Mouse (Mus musculus) adrenal gland, adult 18-20 months (tissue): ENCODE data around the gene Prickle3. TPM values are rescaled to one million over a fixed set of nuclear protein-coding genes. Genes with fewer than 3 reads are reported as not detected.
A peak's percentile ranks its signal among the peaks of the same experiment; 100 is the strongest.
"Not testable (repeated sequence)": the region's sequence is repeated elsewhere in the genome, so short reads cannot be mapped to it uniquely, and the experiment has no call there.

Experiments
- DNase-seq, 2 experiments: peaks; one replicate each; pipeline ENCODE4 v3.0.0; 2021 to 2022; ENCODE audit warnings: low spot score in 2 of 2
- total RNA-seq, 2 experiments: library from RNA; stranded (reverse); gene quantifications; 1 replicate in 1 of 2; 2 replicates in 1 of 2; pipeline ENCODE4 v1.2.3; 2021

The Prickle3 gene
- total RNA-seq, 2 experiments from 2014 or later, result 8.8 to 11.7 TPM

DNA sequence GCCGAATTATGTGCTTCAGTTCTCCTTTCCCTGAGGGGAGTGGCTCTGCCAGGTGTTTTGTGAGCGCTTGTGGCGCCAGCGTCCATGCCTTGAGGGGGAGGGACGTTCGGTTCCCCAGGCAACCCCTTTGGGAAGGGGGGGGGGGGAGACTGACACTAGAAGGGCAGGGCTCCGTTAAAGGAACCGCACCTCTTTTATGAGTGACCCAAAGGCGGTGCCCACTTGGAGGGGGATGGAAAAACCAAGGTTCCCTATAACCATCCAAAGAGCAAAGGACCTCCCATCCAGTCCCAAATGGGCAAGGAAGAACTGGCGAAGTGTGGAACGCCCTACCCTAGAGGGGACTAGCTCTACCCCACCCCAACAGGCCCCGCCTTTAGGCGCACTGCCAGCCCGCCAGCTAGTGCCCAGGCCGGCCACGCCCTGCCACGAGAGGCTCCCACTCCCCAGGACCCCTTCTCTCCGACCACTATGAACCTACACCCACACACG lies 13.4 kb downstream of the Prickle3 start:
- peak; percentile 57 to 61 for DNase-seq

DNA sequence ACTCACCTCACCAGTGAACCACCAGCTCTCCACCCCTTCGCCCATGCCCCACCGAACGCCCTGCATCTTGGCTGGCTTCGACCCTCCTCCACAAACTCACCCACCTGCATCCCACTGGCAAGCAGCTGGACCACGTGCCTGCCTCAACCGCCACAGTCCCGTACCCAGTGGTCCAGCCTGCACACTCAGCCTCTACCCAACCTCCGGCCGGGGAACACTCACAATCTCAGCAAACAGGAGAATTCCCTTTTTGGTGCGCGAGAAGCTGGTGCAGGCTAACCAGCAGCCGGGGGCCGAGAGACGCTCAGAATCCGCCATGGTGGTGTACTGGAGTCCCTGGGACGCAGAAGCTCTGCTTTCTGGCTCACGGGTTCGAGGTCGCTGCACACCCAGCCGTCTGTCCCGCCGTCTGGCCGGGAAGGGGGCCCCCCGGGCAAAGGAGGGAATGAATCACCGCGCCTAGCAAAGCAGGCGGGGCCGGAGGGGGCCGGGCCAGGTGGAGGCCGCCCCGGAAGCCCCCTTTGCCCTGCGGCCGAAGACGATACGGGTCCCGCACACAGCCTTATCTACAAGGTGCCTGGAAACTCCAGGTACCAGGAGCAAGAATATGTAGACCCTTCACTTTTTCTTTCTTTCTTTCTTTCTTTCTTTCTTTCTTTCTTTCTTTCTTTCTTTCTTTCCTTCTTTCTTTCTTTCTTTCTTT lies 14.0 kb downstream of the Prickle3 start, which contains the start of gene Plp2:
Gene Plp2, minus strand, starts transcription at position 470 of the 703 bp plus-strand sequence.
- DNase-seq, result peak; percentile 52 to 56

DNA sequence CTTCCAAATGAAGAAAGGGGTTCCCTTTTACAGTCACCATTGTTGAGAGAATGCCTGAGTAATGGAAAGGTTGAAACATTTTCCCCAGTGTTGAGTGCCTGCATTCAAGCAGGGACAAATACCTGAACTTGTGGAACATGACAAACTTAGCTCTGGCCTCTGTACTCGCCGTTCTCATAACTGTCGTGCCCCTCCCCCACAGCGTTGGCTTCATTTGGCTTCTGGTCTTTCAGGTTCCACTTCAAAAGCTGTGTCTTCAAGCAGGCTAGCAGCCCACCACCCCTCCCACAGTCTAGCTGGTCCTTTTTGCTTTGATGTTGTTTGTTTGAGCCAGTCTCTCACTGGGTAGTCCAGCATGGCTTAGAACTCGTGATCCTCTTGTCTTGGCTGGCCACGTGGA lies 15.7 kb downstream of the Prickle3 start:
- DNase-seq, result no peak

DNA sequence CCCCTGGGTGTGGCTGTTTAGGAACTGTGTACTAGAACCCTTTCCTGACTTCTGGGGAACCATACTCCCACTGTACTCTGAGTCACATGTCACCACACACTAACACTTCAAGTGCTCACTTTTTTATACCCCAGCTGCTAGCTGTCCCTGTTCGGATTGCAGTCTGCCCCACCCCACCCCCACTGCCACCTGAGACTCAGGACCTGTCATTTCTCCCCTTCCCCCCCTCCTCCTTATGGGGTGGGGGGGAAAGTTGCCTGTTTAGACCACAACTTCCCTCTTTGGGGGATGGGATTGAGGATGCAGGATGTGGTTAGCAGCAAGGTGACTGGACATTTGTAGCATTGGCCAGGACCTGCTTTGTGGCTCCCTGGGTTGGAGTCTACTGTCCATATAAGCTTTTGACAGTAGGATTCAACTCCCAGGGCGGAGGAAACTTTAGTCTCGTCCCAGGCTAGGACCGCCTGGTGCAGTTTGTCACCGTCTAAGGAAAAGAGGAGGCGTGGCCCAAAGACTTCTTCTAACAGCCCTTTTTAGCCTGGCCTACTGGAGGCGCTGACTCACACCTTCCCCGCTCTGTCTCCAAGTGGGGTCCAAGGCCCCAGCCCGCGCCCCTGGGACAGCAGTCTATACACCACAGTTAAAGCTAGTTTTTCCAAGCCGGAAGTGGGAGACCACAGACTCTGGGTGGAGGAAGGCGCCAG lies 16.7 kb downstream of the Prickle3 start:
- DNase-seq, result no peak

DNA sequence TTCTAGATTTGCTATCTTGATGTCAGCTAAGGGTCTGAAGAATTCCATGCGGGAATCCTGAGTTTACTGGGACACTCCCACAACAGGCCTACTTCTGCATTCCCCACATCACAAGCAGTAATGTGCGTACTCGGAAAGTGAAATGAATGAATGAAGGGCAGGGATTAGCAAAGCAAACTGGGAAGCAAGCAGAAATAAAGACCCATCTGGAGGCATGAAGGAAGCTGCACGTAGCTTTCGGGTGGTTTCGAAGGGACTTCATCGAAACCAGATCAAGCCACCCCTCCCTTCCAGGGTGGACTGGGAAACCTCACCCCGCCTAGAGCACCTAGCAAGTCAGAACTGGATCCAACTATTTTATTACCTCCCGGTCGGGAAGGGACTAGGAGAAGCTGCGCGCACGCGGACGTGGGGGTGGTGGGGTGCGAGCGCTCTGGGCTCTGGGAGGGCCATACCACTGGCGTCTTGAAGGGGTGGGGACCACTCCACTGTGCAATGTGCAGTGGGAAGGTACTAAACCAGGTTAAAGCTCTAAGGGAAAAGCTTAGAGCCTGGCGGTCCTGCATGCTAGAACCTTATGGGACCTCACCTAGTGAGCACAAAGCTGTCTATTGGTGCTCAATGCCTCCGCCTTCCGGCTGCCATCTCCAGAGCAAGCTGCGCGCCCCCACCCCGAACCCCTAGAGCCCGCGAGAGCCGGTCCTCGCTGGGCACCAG lies 17.4 kb downstream of the Prickle3 start:
- no peak for DNase-seq

DNA sequence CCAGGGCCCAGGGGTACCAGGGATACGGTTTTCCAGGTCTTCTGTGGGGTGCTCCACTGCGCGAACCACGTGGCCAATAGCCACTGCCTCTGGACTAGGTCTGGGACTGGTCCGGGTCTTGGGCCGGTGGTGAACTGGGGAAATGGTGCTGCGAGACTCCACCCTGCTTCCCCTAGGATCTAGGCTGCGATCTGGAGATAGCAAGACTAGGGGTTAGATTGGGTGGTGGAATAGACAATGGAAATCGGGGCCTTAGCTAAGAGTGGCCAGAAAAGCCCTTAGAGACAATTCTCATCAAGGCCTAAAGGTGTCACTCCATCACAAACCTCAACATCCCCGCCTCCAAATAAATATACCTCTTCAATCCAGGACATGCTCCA lies 17.9 kb downstream of the Prickle3 start:
- no peak for DNase-seq

DNA sequence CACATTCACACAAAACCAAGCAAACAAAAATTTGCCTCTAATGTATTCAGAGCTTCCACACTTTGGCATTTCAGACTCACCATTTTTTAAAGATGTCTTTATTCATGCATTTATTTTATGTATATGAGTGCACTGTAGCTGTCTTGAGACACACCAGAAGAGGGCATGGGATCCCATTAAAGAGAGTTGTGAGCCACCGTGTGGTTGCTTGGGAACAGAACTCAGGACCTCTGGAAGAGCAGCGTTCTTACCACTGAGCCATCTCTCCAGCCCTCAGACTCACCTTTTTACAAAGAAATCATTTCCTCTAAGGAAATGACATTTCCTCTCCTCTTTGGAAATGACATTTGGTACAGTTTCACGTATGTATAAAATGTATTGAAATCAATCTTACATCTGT lies 21.9 kb downstream of the Prickle3 start:
- no peak for DNase-seq

DNA sequence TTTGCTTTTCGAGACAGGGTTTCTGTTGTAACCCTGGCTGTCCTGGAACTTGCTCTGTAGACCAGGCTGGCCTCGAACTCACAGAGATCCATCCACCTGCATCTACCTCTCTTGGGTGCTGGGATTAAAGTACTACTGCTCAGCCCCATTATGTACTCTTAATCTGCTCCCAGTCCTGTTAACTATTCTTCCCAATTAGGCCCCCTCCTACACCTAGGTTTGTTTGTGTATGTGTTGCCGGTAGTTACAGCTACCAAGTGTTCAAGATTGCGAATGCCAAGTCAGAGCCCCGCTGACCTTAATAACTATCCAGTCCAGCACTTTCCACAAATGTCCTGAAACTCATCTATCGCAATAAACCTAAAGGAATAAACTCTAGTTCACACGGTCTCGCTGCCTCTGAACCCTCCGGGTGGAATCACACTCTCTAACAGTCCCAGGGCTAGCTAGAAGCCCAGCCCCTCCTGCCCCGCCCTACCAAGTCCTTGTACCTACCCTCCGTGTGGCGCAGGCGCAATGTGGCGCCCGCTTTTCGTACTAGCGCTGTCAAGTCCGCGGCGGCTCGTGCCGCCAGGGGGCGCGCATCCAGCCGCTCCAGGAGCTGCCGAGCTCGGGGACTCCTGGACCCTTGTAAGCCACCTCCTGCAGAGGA lies 22.5 kb downstream of the Prickle3 start:
- DNase-seq, result peak; percentile 86

DNA sequence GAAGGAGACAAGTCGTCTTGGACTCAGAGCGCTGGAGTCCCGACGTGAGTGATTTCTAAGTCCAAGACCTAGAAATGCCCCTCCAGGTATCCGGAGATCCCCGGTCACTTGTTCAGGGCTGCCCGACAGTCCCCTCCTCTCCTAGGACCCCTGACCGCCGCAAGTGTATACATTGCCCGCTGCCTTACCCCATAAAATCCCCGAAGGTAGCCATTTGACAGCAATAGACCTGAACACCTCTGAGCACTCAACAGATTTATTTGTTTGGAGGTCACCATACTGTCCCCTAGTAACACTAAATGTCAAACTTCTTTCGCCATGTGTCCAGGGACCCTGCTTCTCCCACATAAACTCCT lies 23.0 kb downstream of the Prickle3 start:
- no peak for DNase-seq

DNA sequence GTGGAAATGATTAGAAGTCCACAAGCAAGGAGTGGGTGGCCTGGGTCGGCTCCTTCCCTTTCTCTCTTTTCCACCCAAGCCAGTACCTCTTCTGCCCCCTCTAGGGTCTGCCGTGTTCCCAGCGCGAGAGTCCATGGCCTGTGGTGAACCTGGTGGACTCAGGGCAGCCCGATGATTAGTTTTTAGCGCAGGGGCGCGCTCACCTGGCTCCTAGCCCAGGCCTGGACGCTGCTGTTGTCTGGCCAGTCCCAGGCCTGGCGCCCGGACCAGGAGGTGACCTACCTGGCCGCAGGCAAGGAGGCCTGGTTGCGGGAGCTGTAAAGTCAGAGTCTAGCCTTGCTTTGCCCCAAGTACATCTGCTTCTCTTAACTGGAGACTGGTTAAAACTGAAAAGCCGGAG lies 23.8 kb downstream of the Prickle3 start, which contains the start of gene Magix:
Gene Magix, minus strand, starts transcription at position 388 of the 400 bp plus-strand sequence.
- no peak for DNase-seq

DNA sequence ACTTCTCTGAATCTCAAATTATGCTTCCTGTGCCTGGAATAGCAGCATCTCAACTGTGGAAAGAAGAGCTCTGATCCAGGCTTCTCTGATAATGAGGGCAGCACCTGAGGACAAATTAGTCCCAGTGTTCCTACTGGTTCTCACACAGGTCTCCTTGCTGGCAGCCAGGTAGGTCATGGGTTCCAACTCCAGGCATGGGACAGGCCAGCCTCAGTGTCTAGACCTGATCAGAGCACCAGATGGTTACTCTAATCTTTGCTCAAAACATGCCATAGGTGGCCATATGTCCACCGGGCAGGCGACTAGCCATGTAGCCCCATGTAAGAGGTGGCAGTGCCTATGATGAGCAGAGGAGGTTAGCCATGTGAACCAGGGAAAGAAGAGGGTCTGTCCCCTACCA lies 31.3 kb downstream of the Prickle3 start:
- no peak for DNase-seq

DNA sequence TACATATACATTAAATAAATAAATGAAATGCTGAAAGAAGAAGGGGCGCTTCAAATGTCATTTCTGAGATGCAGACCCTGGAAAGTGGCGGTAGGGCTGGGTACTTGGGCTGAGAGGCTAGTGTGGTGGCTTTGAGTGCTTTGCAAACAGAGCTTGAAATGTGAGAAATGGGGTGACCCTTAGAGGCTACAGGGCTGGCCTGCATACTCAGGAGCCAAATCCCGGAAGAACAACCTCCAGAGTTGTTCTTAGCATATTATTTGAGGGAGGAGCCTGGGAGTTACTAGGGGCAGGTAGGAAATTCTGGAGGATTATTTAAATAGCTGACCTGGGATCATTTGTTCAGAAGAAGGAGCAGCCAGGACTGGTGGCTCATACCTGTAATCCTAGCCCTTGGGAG lies 33.4 kb downstream of the Prickle3 start:
- DNase-seq, result no peak

DNA sequence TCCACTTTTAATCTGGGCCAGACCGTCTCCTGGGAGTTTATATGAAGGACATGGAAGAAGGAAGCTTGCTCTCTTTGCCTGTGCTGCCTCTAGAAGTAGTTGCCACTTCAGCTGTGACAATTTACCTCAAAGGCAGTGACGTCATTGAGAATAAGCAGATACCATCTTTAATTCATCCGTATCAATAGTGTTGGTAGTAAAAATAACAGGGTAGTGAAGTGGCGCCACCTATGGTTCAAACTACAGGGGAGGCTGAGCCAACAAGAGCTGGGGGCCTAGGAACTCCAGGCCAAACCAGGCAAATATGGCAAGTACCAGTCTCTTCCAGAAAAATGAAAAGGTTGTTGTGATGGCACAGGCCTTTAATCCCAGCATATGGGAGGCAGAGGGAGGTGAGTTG lies 35.8 kb downstream of the Prickle3 start:
- no peak for DNase-seq

DNA sequence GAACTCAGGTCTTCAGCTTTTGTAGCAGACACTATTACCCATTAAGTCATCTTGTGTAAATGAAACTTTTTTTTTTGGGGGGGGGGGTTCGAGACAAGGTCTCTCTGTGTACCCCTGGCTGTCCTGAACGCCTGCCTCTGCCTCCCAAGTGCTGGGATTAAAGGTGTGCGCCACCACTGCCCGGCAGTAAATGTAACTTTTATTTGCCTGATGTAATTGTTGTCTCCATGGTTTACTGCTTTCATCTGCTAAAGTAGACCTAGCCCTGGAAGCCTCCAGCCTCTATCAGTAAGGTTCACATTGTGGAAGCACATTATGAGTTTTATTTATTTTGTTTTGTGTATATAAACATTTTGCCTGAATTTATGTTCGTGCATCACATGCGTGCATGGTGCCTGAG lies 39.5 kb downstream of the Prickle3 start:
- DNase-seq, result no peak

DNA sequence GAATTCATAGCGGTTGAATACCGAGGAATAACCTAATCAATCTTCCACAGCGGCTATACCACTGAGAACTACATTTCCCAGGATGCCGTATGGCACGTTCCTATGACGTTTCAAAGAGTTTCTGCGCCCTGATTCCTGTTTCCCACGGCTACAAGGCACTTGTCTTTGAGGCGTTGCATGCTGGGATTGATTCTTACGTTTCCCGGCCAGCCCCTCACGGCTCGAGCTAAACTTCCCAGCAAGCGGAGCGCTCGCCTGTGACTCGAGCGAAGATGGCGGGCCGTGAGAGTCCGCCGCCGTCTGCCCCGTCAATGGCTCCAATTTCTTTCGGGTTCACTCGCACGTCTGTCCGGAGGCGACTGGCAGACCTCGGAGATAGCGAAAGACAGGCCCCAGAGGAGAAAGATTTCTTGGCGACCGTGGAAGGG lies 39.9 kb downstream of the Prickle3 start, which contains the start of gene Gpkow:
Gene Gpkow, plus strand, starts transcription at position 178 of the 428 bp plus-strand sequence.
- peak; percentile 47 to 55 for DNase-seq

DNA sequence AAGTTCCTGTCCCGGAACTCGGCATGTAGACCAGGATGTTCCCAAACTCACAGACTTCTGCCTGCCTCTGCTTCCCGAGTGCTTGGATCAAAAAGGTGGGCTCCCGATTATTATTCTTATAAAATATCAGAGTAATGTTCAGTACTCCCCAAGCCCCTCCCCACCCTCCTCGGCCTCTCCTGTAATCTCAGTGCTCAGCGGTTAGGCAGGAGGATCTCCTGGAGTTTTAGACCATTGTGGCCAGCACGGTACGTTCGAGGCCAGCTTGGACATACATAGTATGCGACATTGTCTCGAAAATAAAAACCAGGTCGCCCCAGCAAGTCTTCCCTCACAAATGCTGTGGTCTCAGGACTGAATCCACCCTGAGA lies 56.7 kb downstream of the Prickle3 start:
- DNase-seq, result not testable (repeated sequence)

DNA sequence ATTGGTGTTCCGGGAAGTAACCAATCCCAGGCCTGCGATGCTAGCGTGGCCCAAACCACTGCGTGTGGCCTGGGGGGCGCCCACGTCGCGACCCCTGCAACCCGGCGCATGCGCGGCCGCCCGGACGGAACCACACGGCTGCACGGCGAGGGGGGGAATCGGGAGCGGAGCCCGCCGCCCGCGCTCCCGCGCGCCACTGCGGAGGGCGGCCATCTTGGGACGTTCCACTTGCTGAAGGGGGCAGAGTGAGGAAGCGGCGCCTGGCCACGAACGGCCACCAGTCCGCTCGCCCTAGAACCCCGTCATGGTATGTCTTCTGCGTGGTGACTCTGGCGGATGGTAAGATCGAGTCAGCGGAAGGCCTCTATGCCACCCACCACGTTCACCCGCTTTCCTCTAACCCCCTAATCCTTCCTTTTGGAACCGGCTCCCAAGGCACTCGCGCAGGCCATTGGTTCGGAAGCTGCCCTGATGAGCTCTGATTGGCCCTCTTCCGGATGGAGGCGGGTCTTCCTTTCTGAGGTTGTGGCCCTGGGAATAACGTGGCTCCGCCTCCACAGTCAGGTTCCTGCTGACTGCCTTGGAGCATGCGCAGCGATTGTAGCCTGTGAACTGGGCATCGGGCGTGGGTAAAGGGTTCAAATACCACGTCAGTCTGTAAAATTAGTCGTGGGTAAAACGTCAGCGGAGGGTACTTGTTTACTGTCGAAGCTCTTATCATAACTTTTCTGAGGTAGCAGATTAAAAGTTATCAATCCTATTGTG lies 57.3 kb downstream of the Prickle3 start, which contains the start of gene Wdr45:
Gene Wdr45, plus strand, starts transcription at position 199 of the 765 bp plus-strand sequence.
- peak; percentile 63 to 76 for DNase-seq

DNA sequence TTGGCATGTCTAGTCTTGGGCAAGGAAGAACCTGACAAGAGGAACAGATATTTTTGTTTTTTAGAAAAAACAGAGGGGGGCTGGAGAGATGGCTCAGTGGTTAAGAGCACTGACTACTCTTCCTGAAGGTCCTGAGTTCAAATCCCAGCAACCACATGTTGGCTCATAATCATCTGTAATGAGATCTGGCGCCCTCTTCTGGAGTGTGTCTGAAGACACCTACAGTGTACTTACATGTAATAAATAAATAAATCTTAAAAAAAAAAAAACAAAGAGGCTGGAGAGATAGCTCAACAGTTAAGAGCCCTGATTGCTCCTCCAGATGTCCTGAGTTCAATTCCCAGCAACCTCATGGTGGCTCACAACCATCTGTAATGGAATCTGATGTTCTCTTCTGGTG lies 59.0 kb downstream of the Prickle3 start:
- DNase-seq, result not testable (repeated sequence)
